In the genomic region with DNA sequence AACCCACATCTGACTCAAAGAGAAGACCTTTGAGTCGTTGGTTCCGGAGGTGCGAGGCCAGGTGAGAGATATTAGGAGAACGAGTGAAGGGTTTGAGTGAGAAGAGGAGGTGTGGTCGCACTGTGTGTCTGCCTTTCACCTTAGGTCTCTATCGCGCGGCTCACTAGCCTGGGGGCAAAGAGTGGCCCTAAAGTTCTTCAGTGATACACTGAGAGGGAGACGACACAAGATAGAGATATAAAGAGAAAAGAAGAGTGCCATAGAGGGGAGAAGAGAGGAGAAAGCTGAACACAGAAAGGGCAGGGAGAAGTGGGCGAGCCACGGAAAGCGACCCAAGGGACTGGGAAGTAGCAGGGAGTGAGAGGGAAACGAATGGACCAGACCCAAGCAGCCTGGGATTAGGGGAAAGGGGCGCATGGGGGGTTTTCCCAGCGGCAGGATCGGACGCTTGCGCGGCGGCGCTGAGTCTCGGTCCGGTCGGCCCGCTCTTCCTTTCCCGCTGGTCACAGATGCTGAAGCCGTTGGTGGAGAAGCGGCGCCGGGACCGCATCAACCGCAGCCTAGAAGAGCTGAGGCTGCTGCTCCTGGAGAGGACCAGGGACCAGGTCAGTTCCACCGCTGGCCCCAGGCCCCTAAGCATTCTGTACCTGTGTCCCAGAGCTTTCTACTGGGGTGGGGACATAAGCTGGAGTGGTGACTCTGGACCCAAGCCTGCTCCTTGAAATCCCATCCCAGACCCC, we compare ENCODE assay signal across 8 mouse cellular contexts. TPM values are rescaled to one million over a fixed set of nuclear protein-coding genes. Genes with fewer than 3 reads are reported as not detected.
A peak's percentile ranks its signal among the peaks of the same experiment; 100 is the strongest.
DNase-seq lines count a peak whose midpoint lies in the region; ATAC-seq and TF ChIP-seq lines count a peak whose summit lies in the region.

No protein-coding gene starts in this region.

- WGBS in heart, adult 2 months = 8% methylated on average over 33 of the region's 33 CpGs
- 1% methylated on average over 33 of the region's 33 CpGs for WGBS in forebrain, embryonic 13.5 days
- WGBS in kidney, embryonic 16.5 days = under 1% methylated on average over 33 of the region's 33 CpGs
- under 1% methylated on average over 33 of the region's 33 CpGs for WGBS in midbrain, embryonic 14.5 days

- no peaks in the 10 kb centered on the region for H3K27me3 ChIP-seq in heart, adult 2 months (ENCODE audit: control insufficient read depth, insufficient read depth, low read length)
- peaks cover 11% of the 10 kb centered on the region for H3K27me3 ChIP-seq in forebrain, embryonic 13.5 days
- no peaks in the 10 kb centered on the region for H3K27me3 ChIP-seq in kidney, embryonic 16.5 days (ENCODE audit: insufficient read depth, low read length)
- H3K27me3 ChIP-seq in midbrain, embryonic 14.5 days (ENCODE audit: control insufficient read depth, insufficient read depth, low read length) = peaks cover 4% of the 10 kb centered on the region; the same call in 1 of the 2 replicates

- H3K4me1 ChIP-seq in heart, adult 2 months (ENCODE audit: control insufficient read depth, insufficient read depth, low read length) = peaks cover 6% of the 10 kb centered on the region; the same call in 1 of the 2 replicates
- peaks cover 53% of the 10 kb centered on the region for H3K4me1 ChIP-seq in forebrain, embryonic 13.5 days
- peaks cover 31% of the 10 kb centered on the region for H3K4me1 ChIP-seq in kidney, embryonic 16.5 days (ENCODE audit: insufficient read depth, low read length)
- H3K4me1 ChIP-seq in midbrain, embryonic 14.5 days (ENCODE audit: control insufficient read depth, insufficient read depth, low read length) = peaks cover 29% of the 10 kb centered on the region

- H3K9ac ChIP-seq in heart, adult 2 months (ENCODE audit: low read depth, low read length) = peak overlapping the region; percentile 79
- H3K9ac ChIP-seq in forebrain, embryonic 13.5 days = peak overlapping the region; percentile 79
- peak overlapping the region; percentile 71 for H3K9ac ChIP-seq in kidney, embryonic 16.5 days (replicated peaks; ENCODE audit: low read length)
- peak overlapping the region; percentile 67; the same call in 1 of the 2 replicates for H3K9ac ChIP-seq in midbrain, embryonic 14.5 days (replicated peaks; ENCODE audit: low read length)

- intact Hi-C loops in heart, adult 2 months (cut with DNase I) = loop anchor here (5.0 kb wide), 1 partner anchor 154 kb away; a partner anchor contains a TSS
- intact Hi-C loops in heart, postnatal 25 days (cut with DNase I) = loop anchor here (2.0 kb wide), 1 partner anchor 28 kb away; no protein-coding TSS in a partner anchor
- intact Hi-C loops in left cerebral cortex, postnatal 4 days (cut with DNase I) = no loop called here

- no peaks in the 10 kb centered on the region for H3K9me3 ChIP-seq in forebrain, embryonic 13.5 days (replicated peaks)
- no peaks in the 10 kb centered on the region for H3K9me3 ChIP-seq in kidney, embryonic 16.5 days (ENCODE audit: low read length)
- H3K9me3 ChIP-seq in midbrain, embryonic 14.5 days (ENCODE audit: control insufficient read depth, low read length) = no peaks in the 10 kb centered on the region

- no peaks in the 10 kb centered on the region for H3K36me3 ChIP-seq in heart, adult 2 months (ENCODE audit: control insufficient read depth, insufficient read depth, low read length)
- H3K36me3 ChIP-seq in forebrain, embryonic 13.5 days (ENCODE audit: poor library complexity, severe bottlenecking) = no peaks in the 10 kb centered on the region
- no peaks in the 10 kb centered on the region for H3K36me3 ChIP-seq in kidney, embryonic 16.5 days (ENCODE audit: insufficient read depth, low read length)
- no peaks in the 10 kb centered on the region for H3K36me3 ChIP-seq in midbrain, embryonic 14.5 days (ENCODE audit: control insufficient read depth, insufficient read depth, low read length)

- ATAC-seq in forebrain, embryonic 13.5 days = no peak
- no peak for ATAC-seq in kidney, embryonic 16.5 days (ENCODE audit: low FRiP score, low TSS enrichment)
- ATAC-seq in midbrain, embryonic 14.5 days (ENCODE audit: low FRiP score, low TSS enrichment) = no peak

- H3K4me3 ChIP-seq in heart, adult 2 months = peak overlapping the region; percentile 61
- H3K4me3 ChIP-seq in forebrain, embryonic 13.5 days = peak overlapping the region; percentile 75
- peak overlapping the region; percentile 58 for H3K4me3 ChIP-seq in kidney, embryonic 16.5 days (ENCODE audit: low read length)
- peak overlapping the region; percentile 69 for H3K4me3 ChIP-seq in midbrain, embryonic 14.5 days (replicated peaks; ENCODE audit: low read depth, low read length)

- H3K79me2 ChIP-seq in heart, adult 2 months (replicated peaks; ENCODE audit: control insufficient read depth, insufficient read depth, low read length) = no peaks in the 10 kb centered on the region

- peak overlapping the region; percentile 71 for H3K4me2 ChIP-seq in forebrain, embryonic 13.5 days
- peak overlapping the region; percentile 88 for H3K4me2 ChIP-seq in kidney, embryonic 16.5 days (replicated peaks; ENCODE audit: low read depth, low read length)
- peak overlapping the region; percentile 74 for H3K4me2 ChIP-seq in midbrain, embryonic 14.5 days (ENCODE audit: low read length)

- peak; percentile 59 to 69 for DNase-seq in heart, adult 2 months
- DNase-seq in heart, postnatal 25 days (ENCODE audit: low spot score) = no peak
- peak; percentile 52 for DNase-seq in NIH3T3 (ENCODE audit: low read depth)
- peak; percentile 56 for DNase-seq in midbrain, embryonic 14.5 days
- no peak for DNase-seq in left cerebral cortex, postnatal 4 days
- DNase-seq in thymus, postnatal 14 days = no peak

- TF ChIP-seq EP300 in heart, adult 2 months (IDR thresholded peaks at IDR 0.05; ENCODE audit: insufficient read depth, low read depth, low read length) = no peak

- no peak for TF ChIP-seq CTCF in heart, adult 2 months (IDR thresholded peaks at IDR 0.05)

- no peak for TF ChIP-seq POLR2A in heart, adult 2 months (IDR thresholded peaks at IDR 0.05; ENCODE audit: insufficient read depth, low read depth, low read length)

- H3K27ac ChIP-seq in heart, adult 2 months = peak overlapping the region; percentile 88
- no peak overlapping the region for H3K27ac ChIP-seq in forebrain, embryonic 13.5 days
- H3K27ac ChIP-seq in kidney, embryonic 16.5 days (ENCODE audit: low read length) = no peak overlapping the region
- H3K27ac ChIP-seq in midbrain, embryonic 14.5 days (replicated peaks; ENCODE audit: low read depth, low read length) = no peak overlapping the region

RNA-seq across cellular contexts. Expression of a gene that starts 1.0 kb away (rescaled TPM):
- under 1 TPM in 1 of 2 experiments, not detected in 1; 0.11 TPM for total RNA-seq in heart, adult 2 months (2021)
- polyA plus RNA-seq in heart, adult 2 months (2012; rRNA removed) = 0.10 TPM in 1 of 2 replicates, not detected in the other
- under 1 TPM in 1 of 2 experiments, not detected in 1; 0.14 TPM for total RNA-seq in heart, postnatal 25 days (2021)
- polyA plus RNA-seq in forebrain, embryonic 13.5 days (2015; fragmentation: Nextera tagmentation; extraction: Ambion mirVana) = 0.12 and 0.21 TPM in 2 replicates
- 0.39 and 0.51 TPM in 2 replicates for polyA plus RNA-seq in kidney, embryonic 16.5 days (2015; fragmentation: Nextera tagmentation; extraction: Ambion mirVana)
- 0.26 and 0.78 TPM in 2 replicates for polyA plus RNA-seq in midbrain, embryonic 14.5 days (2014; fragmentation: Nextera tagmentation; extraction: Ambion mirVana)
- total RNA-seq in left cerebral cortex, postnatal 4 days (2021) = 1 to 10 TPM; 2.3 to 2.6 TPM

RNA-seq across cellular contexts. Expression of a gene that starts 1.2 kb away (rescaled TPM):
- under 1 TPM; 0.21 to 0.23 TPM for total RNA-seq in heart, adult 2 months (2021)
- polyA plus RNA-seq in heart, adult 2 months (2012; rRNA removed) = 0.82 and 1.00 TPM in 2 replicates
- total RNA-seq in heart, postnatal 25 days (2021) = under 1 TPM in 1 of 2 experiments, not detected in 1; 0.21 TPM
- 0.21 and 0.34 TPM in 2 replicates for polyA plus RNA-seq in forebrain, embryonic 13.5 days (2015; fragmentation: Nextera tagmentation; extraction: Ambion mirVana)
- polyA plus RNA-seq in kidney, embryonic 16.5 days (2015; fragmentation: Nextera tagmentation; extraction: Ambion mirVana) = 0.33 and 0.42 TPM in 2 replicates
- polyA plus RNA-seq in midbrain, embryonic 14.5 days (2014; fragmentation: Nextera tagmentation; extraction: Ambion mirVana) = 0.22 and 0.23 TPM in 2 replicates
- 1 to 10 TPM; 1.2 to 1.7 TPM for total RNA-seq in left cerebral cortex, postnatal 4 days (2021)

RNA-seq across cellular contexts. Expression of a gene that starts 4.5 kb away (rescaled TPM):
- total RNA-seq in heart, adult 2 months (2021) = under 1 TPM; 0.05 to 0.07 TPM
- 0.16 TPM in 1 of 2 replicates, not detected in the other for polyA plus RNA-seq in heart, adult 2 months (2012; rRNA removed)
- total RNA-seq in heart, postnatal 25 days (2021) = not detected
- polyA plus RNA-seq in forebrain, embryonic 13.5 days (2015; fragmentation: Nextera tagmentation; extraction: Ambion mirVana) = 1.5 TPM in 1 of 2 replicates, not detected in the other
- 0.32 and 0.76 TPM in 2 replicates for polyA plus RNA-seq in kidney, embryonic 16.5 days (2015; fragmentation: Nextera tagmentation; extraction: Ambion mirVana)
- 2.8 and 3.2 TPM in 2 replicates for polyA plus RNA-seq in midbrain, embryonic 14.5 days (2014; fragmentation: Nextera tagmentation; extraction: Ambion mirVana)
- 10 to 100 TPM; 10.8 to 13.1 TPM for total RNA-seq in left cerebral cortex, postnatal 4 days (2021)

RNA-seq across cellular contexts. Expression of a gene that starts 26.2 kb away (rescaled TPM):
- total RNA-seq in heart, adult 2 months (2021) = 10 to 100 TPM; 44.4 to 79.8 TPM
- 18.0 and 36.4 TPM in 2 replicates for polyA plus RNA-seq in heart, adult 2 months (2012; rRNA removed)
- total RNA-seq in heart, postnatal 25 days (2021) = 10 to 100 TPM; 32.3 to 61.0 TPM
- 6.0 and 6.4 TPM in 2 replicates for polyA plus RNA-seq in forebrain, embryonic 13.5 days (2015; fragmentation: Nextera tagmentation; extraction: Ambion mirVana)
- 11.4 and 15.6 TPM in 2 replicates for polyA plus RNA-seq in kidney, embryonic 16.5 days (2015; fragmentation: Nextera tagmentation; extraction: Ambion mirVana)
- polyA plus RNA-seq in midbrain, embryonic 14.5 days (2014; fragmentation: Nextera tagmentation; extraction: Ambion mirVana) = 9.3 and 13.1 TPM in 2 replicates
- 10 to 100 TPM; 52.8 to 58.0 TPM for total RNA-seq in left cerebral cortex, postnatal 4 days (2021)

RNA-seq across cellular contexts. Expression of a gene that starts 32.9 kb away (rescaled TPM):
- total RNA-seq in heart, adult 2 months (2021) = 10 to 100 TPM; 63.4 to 70.8 TPM
- polyA plus RNA-seq in heart, adult 2 months (2012; rRNA removed) = 83.0 and 90.0 TPM in 2 replicates
- 10 to 100 TPM; 59.6 to 65.7 TPM for total RNA-seq in heart, postnatal 25 days (2021)
- polyA plus RNA-seq in forebrain, embryonic 13.5 days (2015; fragmentation: Nextera tagmentation; extraction: Ambion mirVana) = 110 and 124 TPM in 2 replicates
- 81.5 and 114 TPM in 2 replicates for polyA plus RNA-seq in kidney, embryonic 16.5 days (2015; fragmentation: Nextera tagmentation; extraction: Ambion mirVana)
- 258 and 260 TPM in 2 replicates for polyA plus RNA-seq in midbrain, embryonic 14.5 days (2014; fragmentation: Nextera tagmentation; extraction: Ambion mirVana)
- total RNA-seq in left cerebral cortex, postnatal 4 days (2021) = 100 to 1,000 TPM; 579 to 594 TPM

Comparison
In these comparisons a context has a peak if more than half of its experiments do, and no peak if none do; other contexts are left out.
1. DNase-seq: peak in heart, adult 2 months (2 of 2), NIH3T3 (single experiment) and midbrain, embryonic 14.5 days (single experiment); none in heart, postnatal 25 days (single experiment), left cerebral cortex, postnatal 4 days (single experiment) and thymus, postnatal 14 days (single experiment).
2. Peak in every context shown above with its lines, with median percentiles within 50 percentile points of each other: H3K4me3 ChIP-seq, H3K9ac ChIP-seq and H3K4me2 ChIP-seq.